Mouse (Mus musculus) left cerebral cortex, postnatal 14 days (tissue): ENCODE results near the gene Sertad1. TPM values are rescaled to one million over a fixed set of nuclear protein-coding genes. Genes with fewer than 3 reads are reported as not detected.

Experiments used
- DNase-seq, 2 experiments: peaks; one replicate each; pipeline ENCODE4 v3.0.0; 2021 to 2022; ENCODE audit warnings: low spot score in 2 of 2, mixed read lengths in 1 of 2
- intact Hi-C: fragments of 180-260 bp; cut with DNase I; formaldehyde crosslinking; loops from one replicate; pipeline ENCODE4 v1.15.1; 2025
- total RNA-seq, 2 experiments: library from RNA; stranded (reverse); gene quantifications; 2 replicates each; pipeline ENCODE4 v1.2.3; 2021

Gene Sertad1
- total RNA-seq, 2 experiments from 2014 or later = 8.7 to 12.9 TPM

DNA sequence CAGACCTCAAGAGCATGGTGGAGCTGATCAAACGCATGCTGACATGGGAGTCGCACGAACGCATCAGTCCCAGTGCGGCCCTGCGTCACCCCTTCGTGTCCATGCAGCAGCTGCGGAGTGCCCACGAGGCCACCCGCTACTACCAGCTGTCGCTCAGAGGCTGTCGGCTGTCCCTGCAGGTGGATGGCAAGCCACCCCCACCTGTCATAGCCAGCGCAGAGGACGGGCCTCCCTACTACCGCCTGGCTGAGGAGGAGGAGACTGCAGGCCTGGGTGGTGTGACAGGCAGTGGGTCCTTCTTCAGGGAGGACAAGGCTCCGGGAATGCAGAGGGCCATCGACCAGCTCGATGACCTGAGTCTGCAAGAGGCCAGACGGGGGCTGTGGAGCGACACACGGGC is 42.4 kb downstream of the Sertad1 start:
- no peak for DNase-seq
- intact Hi-C loops = no loop called here

DNA sequence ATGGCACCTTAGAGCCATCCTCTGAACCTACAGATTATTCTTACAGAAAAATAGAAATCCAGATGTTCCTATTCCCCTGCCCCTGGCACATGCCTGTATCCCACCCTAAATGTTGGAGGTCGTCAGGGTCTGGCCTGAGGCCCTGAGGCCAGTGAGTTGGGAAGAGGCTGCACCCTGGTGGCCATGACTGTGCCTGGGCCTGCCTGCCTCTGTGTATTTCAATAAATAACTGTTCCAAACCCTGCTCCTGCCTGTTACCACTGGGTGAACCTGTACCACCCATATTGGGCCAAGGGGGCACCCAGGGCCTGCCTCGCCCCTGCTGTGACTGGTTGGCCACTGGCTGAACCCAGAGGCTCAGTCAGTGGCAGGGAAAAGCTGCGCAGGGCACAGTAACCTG is 44.2 kb downstream of the Sertad1 start:
- intact Hi-C loops = no loop called here
- no peak for DNase-seq

DNA sequence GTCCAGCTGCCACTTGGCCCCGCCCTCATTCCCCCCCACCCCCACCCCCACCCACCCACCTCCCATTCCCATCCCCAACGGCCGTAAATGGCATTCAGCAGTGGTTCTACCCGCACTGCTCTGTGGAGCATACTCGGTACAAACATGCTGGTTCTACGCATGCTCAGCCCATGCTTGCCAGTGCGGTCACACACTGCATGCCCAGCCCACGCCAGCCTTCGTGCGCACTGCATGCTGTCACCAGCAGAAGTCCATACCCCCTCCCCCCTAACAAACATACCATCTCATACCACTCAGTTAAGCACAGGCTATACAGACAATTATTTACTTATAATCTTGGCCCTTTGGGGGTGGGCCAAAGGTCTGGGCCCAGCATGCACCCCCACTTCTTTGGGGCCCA is 45.0 kb downstream of the Sertad1 start:
- intact Hi-C loops = no loop called here

DNA sequence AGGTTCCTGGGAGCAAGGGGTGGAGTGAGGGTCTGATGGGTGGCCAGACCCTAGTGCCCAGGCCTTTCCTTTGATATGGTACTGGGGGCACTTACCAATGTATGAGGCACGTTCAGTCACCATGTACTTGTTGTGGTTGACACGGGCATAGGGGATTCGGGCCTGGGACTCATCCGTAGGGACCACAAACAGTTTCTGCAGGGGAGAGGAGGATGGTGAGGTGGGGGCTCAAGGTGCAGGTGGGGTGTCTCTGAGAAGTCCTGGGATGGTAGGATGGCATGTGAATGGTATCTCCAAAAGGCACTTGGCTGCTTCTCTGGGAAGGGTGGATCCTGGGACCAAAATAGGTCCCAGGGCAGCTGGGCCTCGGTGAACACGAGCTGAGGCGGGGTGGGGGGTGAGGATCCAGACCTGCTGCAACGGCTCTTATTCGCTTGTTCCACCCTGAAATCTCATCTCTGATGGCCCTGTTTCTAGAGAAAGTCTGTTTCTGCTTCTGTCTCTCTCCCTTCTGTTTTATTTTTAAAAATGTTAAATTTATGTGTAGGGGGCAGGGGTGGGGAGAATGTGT is 45.9 kb downstream of the Sertad1 start:
- intact Hi-C loops = no loop called here
- no peak for DNase-seq

More for the DNA sequence above, 45.0 kb downstream of the Sertad1 start:
- peak in 1 of 2 experiments; percentile 73 for DNase-seq

DNA sequence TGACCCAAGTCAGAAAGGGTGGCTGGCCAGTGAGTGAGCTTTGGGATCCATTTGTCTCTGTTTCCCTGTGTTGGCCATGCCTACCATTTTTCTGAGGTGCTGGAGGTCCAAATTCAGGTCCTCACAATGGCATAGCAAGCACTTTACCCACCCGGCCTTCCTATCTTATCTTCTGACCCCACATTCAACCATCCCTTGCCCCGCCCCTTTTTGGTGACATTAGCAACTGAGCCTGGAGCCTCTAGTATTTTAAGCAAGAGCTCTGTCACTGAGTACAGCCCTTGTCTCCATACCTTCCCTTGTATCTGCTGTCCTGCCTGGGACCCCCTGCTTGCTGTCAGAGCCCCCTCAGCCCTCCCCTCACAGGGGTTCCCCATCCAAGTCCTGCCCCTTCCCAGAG is 48.7 kb downstream of the Sertad1 start:
- intact Hi-C loops = no loop called here
- no peak for DNase-seq

DNA sequence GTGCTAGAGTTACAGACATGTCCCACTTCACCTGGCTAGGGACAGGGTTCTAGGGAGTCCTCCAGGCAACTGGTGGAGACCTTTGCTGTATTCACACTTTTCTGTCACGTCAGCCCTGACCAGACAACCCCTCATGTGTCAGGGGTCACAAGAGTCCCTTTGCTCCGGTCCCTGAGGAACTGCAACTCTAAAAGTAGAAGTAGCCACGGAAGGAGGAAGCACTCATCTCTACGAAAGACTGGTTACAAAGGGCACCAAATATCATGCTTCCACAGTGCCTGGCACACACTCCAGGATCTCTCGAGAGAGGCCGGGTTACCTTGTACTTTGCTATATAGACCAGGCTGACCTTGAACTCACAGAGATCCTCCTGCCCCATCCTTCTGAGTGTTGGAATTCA is 49.9 kb downstream of the Sertad1 start:
- intact Hi-C loops = no loop called here
- DNase-seq = no peak

DNA sequence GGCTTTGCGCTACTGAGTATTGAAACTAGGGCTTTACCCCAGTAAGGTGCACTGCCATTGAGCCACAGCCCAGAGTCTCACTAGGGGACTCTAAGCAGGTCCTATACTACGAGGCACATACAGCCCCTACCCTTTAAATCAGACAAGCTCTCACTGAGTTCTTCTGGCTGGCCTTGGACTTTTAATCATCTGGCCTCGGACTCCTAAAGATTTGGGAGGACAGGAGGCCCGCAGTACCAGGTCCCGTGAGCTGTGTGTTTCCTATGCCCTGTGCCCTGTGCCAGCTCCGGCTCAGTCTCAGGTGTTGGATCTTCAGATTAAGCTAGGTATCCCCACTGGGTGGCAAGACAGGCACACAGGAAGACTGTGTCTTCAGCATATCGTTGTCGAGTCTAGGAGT is 51.3 kb downstream of the Sertad1 start:
- intact Hi-C loops = no loop called here
- no peak for DNase-seq

DNA sequence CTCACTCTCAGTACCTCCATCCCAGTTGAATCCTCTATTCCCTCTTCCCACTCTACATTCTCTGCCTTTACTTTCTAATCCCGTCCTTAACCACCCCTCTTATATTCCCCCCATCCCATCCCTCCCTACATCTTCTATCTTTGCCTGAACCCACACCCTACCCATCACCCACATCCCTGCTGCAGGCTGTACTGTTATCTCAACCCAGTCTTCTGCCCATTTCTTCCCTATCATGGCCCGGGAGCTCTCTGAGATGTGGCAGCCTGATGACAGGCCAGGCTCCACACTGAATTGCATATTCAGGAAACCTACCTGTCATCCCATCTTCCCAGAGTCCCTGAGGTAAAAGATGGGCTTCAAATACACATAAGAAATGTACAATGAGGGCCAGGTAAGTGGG is 52.1 kb downstream of the Sertad1 start:
- no peak for DNase-seq
- intact Hi-C loops = no loop called here

Other genes with a start within 250 kb of the Sertad1 start
- 100 to 1,000 TPM; 134 to 139 TPM for gene Numbl, start 228.5 kb upstream of the Sertad1 start, total RNA-seq
- 10 to 100 TPM; 62.5 to 62.6 TPM for gene Ltbp4, start 149.2 kb upstream of the Sertad1 start, total RNA-seq
- gene Shkbp1, start 130.9 kb upstream of the Sertad1 start, total RNA-seq = 10 to 100 TPM; 22.2 to 27.4 TPM
- not detected for gene Gm20479, start 129.5 kb upstream of the Sertad1 start, total RNA-seq
- gene Sptbn4, start 39.2 kb upstream of the Sertad1 start, total RNA-seq = 100 to 1,000 TPM; 128 to 132 TPM
- gene Blvrb, start 38.9 kb upstream of the Sertad1 start, total RNA-seq = 10 to 100 TPM; 11.7 to 13.0 TPM
- gene Sertad3, start 13.1 kb upstream of the Sertad1 start, total RNA-seq = 1 to 10 TPM; 3.0 to 3.1 TPM
- gene Prx, start 12.4 kb downstream of the Sertad1 start, total RNA-seq = under 1 TPM; 0.57 to 0.66 TPM
- gene Hipk4, start 36.4 kb downstream of the Sertad1 start, total RNA-seq = not detected
- 100 to 1,000 TPM; 805 to 820 TPM for gene Pld3, start 66.3 kb downstream of the Sertad1 start, total RNA-seq
- 10 to 100 TPM; 24.5 to 27.8 TPM for gene 2310022A10Rik, start 66.3 kb downstream of the Sertad1 start, total RNA-seq
- gene Akt2, start 104.6 kb downstream of the Sertad1 start, total RNA-seq = 100 to 1,000 TPM; 114 to 147 TPM
- gene Ttc9b, start 167.0 kb downstream of the Sertad1 start, total RNA-seq = 100 to 1,000 TPM; 158 to 159 TPM
- gene Map3k10, start 187.7 kb downstream of the Sertad1 start, total RNA-seq = 100 to 1,000 TPM; 228 to 233 TPM
- gene Zfp607b, start 202.4 kb downstream of the Sertad1 start, total RNA-seq = 1 to 10 TPM; 8.0 to 8.1 TPM
- gene Zfp60, start 244.5 kb downstream of the Sertad1 start, total RNA-seq = 10 to 100 TPM; 33.7 to 34.4 TPM